Mouse (Mus musculus) ES-Bruce4 (cell line): ENCODE data around the gene Clp1. TPM values are rescaled to one million over a fixed set of nuclear protein-coding genes. Genes with fewer than 3 reads are reported as not detected.

Experiments
- H3K27ac ChIP-seq: 2 replicates; pipeline ENCODE4 v1.5.1; 2012; ENCODE audit warnings: low read length, inconsistent platforms; ENCODE audit not compliant: insufficient read depth
- H3K27me3 ChIP-seq: 2 replicates; pipeline ENCODE4 v1.6.1; 2012; ENCODE audit warnings: mild to moderate bottlenecking, low read length, inconsistent platforms; ENCODE audit not compliant: control insufficient read depth, poor library complexity, insufficient read depth, severe bottlenecking
- H3K36me3 ChIP-seq: 2 replicates; pipeline ENCODE4 v1.6.1; 2012; ENCODE audit warnings: inconsistent platforms, mild to moderate bottlenecking, low read length, moderate library complexity; ENCODE audit not compliant: control insufficient read depth, poor library complexity, insufficient read depth, severe bottlenecking
- H3K4me1 ChIP-seq: one replicate; pipeline ENCODE4 v1.8.1; 2011; ENCODE audit warnings: low read length; ENCODE audit not compliant: control insufficient read depth, insufficient read depth
- H3K4me3 ChIP-seq: 2 replicates; pipeline ENCODE4 v1.5.1; 2011; ENCODE audit warnings: low read depth, mild to moderate bottlenecking, low read length
- H3K9ac ChIP-seq: 2 replicates; pipeline ENCODE4 v1.6.1; 2012; ENCODE audit warnings: low read depth, mild to moderate bottlenecking, inconsistent platforms; ENCODE audit not compliant: poor library complexity, severe bottlenecking
- H3K9me3 ChIP-seq: replicated peaks from 2 replicates; pipeline ENCODE4 v1.6.1; 2012; ENCODE audit warnings: mild to moderate bottlenecking, low read length, inconsistent platforms; ENCODE audit not compliant: control insufficient read depth, poor library complexity, insufficient read depth, severe bottlenecking
- CTCF ChIP-seq: IDR thresholded peaks from one replicate; pipeline ENCODE4 v1.8.1; 2011; ENCODE audit warnings: low read depth, low read length
- EP300 ChIP-seq: IDR thresholded peaks from 2 replicates; pipeline ENCODE4 v1.6.1; 2011; ENCODE audit warnings: low read depth, low read length; ENCODE audit not compliant: insufficient read depth
- POLR2A ChIP-seq: IDR thresholded peaks from one replicate; pipeline ENCODE4 v1.8.1; 2011; ENCODE audit warnings: low read length; ENCODE audit not compliant: insufficient read depth
- polyA plus RNA-seq: library from polyadenylated mRNA; stranded (reverse); fragments of >200 nt; gene quantifications from 2 replicates; pipeline ENCODE4 v1.2.4, GENCODE M21; 2011; ENCODE audit warnings: low read depth; ENCODE audit not compliant: missing spikeins, insufficient read depth, insufficient read length

Gene Clp1
- polyA plus RNA-seq, 1 experiment: 34.9 TPM

GRCm38 (mm10) chr2:84679016-84679415 is 48.1 kb downstream of the Clp1 start, which contains the start of gene Tmx2:
Tmx2 (minus strand) TSS chr2:84679140.
- H3K27ac ChIP-seq: no peak within 1 kb of the TSS

GRCm38 (mm10) chr2:84677968-84678880 is 48.9 kb downstream of the Clp1 start, which contains the start of the genes Gm28635 and Med19:
Gm28635 (minus strand) TSS chr2:84678041.
Med19 (plus strand) TSS chr2:84678402.
- peak within 1 kb of the TSS; percentile 85 for H3K9ac ChIP-seq
- peak within 1 kb of the TSS; percentile 98 for H3K4me3 ChIP-seq
- peaks cover 37% of the 10 kb centered on the region for H3K36me3 ChIP-seq
- peak within 1 kb of the TSS; percentile 51; the same call in 1 of the 2 replicates for H3K27ac ChIP-seq
- H3K9me3 ChIP-seq: no peaks in the 10 kb centered on the region
- H3K4me1 ChIP-seq: no peaks in the 10 kb centered on the region
- H3K27me3 ChIP-seq: no peaks in the 10 kb centered on the region
- no peak for TF ChIP-seq CTCF
- TF ChIP-seq EP300: no peak
- TF ChIP-seq POLR2A: peak; percentile 48

More at GRCm38 (mm10) chr2:84679016-84679415, 48.1 kb downstream of the Clp1 start, which contains the start of gene Tmx2:
- peaks cover 34% of the 10 kb centered on the region for H3K36me3 ChIP-seq
- peak within 1 kb of the TSS; percentile 98 for H3K4me3 ChIP-seq
- no peaks in the 10 kb centered on the region for H3K27me3 ChIP-seq
- H3K4me1 ChIP-seq: no peaks in the 10 kb centered on the region
- H3K9me3 ChIP-seq: no peaks in the 10 kb centered on the region
- H3K9ac ChIP-seq: peak within 1 kb of the TSS; percentile 85
- TF ChIP-seq POLR2A (no peak), CTCF (no peak), EP300 (no peak)

GRCm38 (mm10) chr2:84677270-84677967 is 49.7 kb downstream of the Clp1 start:
- H3K4me3 ChIP-seq: peak overlapping the region; percentile 94
- H3K9me3 ChIP-seq: no peaks in the 10 kb centered on the region
- peaks cover 45% of the 10 kb centered on the region for H3K36me3 ChIP-seq
- H3K9ac ChIP-seq: peak overlapping the region; percentile 79
- TF ChIP-seq POLR2A (no peak), CTCF (peak; percentile 35)
- H3K4me1 ChIP-seq: no peaks in the 10 kb centered on the region
- H3K27me3 ChIP-seq: no peaks in the 10 kb centered on the region
- peak overlapping the region; percentile 51; the same call in 1 of the 2 replicates for H3K27ac ChIP-seq

Other genes starting within 250 kb of the Clp1 start
- 239 and 247 TPM in 2 replicates for gene Ctnnd1, start 76.6 kb downstream of the Clp1 start, polyA plus RNA-seq
- 1.2 and 2.2 TPM in 2 replicates for gene Btbd18, start 68.3 kb downstream of the Clp1 start, polyA plus RNA-seq
- 194 and 215 TPM in 2 replicates for gene Selenoh, start 56.6 kb downstream of the Clp1 start, polyA plus RNA-seq
- gene Gm28635, start 49.3 kb downstream of the Clp1 start, polyA plus RNA-seq: not detected in 2 replicates
- 66.1 and 66.6 TPM in 2 replicates for gene Med19, start 48.9 kb downstream of the Clp1 start, polyA plus RNA-seq
- 63.5 and 69.6 TPM in 2 replicates for gene Tmx2, start 48.2 kb downstream of the Clp1 start, polyA plus RNA-seq
- 39.6 and 42.4 TPM in 2 replicates for gene Zdhhc5, start 12.2 kb downstream of the Clp1 start, polyA plus RNA-seq
- gene Ypel4, start 6.7 kb upstream of the Clp1 start, polyA plus RNA-seq: 0.56 and 0.73 TPM in 2 replicates
- 9.9 and 10.3 TPM in 2 replicates for gene Gm19426, start 16.3 kb upstream of the Clp1 start, polyA plus RNA-seq
- 17.2 and 19.2 TPM in 2 replicates for gene Serping1, start 48.1 kb upstream of the Clp1 start, polyA plus RNA-seq
- 12.6 and 14.3 TPM in 2 replicates for gene Ube2l6, start 71.5 kb upstream of the Clp1 start, polyA plus RNA-seq
- 2.6 and 2.8 TPM in 2 replicates for gene Smtnl1, start 95.3 kb upstream of the Clp1 start, polyA plus RNA-seq
- gene Timm10, start 99.6 kb upstream of the Clp1 start, polyA plus RNA-seq: 40.8 and 47.3 TPM in 2 replicates
- gene Slc43a1, start 111.5 kb upstream of the Clp1 start, polyA plus RNA-seq: 11.5 and 12.3 TPM in 2 replicates
- not detected in 2 replicates for gene Rtn4rl2, start 159.4 kb upstream of the Clp1 start, polyA plus RNA-seq
- gene Slc43a3, start 209.2 kb upstream of the Clp1 start, polyA plus RNA-seq: 4.4 and 4.9 TPM in 2 replicates